Mouse (Mus musculus): ENCODE data around the gene Eif4b. TPM values are rescaled to one million over a fixed set of nuclear protein-coding genes. Genes with fewer than 3 reads are reported as not detected.

Gene Eif4b
- polyA plus RNA-seq (2016; fragmentation: Nextera tagmentation; extraction: Ambion mirVana), result 80.4 and 122 TPM in 2 replicates

- under 1% methylated on average over 58 of the region's 58 CpGs for WGBS
- Histone ChIP-seq H3K36me3 (peaks cover 8% of the 10 kb centered on the region; the same call in 1 of the 2 replicates), H3K27me3 (ENCODE audit: insufficient read depth, poor library complexity, severe bottlenecking) (no peaks in the 10 kb centered on the region), H3K4me3 (peak within 1 kb of the TSS; percentile 92), H3K27ac (peak within 1 kb of the TSS; percentile 97), H3K4me1 (replicated peaks) (peaks cover 24% of the 10 kb centered on the region), H3K9me3 (no peaks in the 10 kb centered on the region)
- DNase-seq (ENCODE audit: low spot score), result peak; percentile 99
These were observed at the start of gene Eif4b for GRCm38 (mm10) chr15:102073559-102074069. Gene Eif4b, plus strand, starts transcription at chr15:102073773.

- peaks cover 55% of the 10 kb centered on the region for H3K27me3 ChIP-seq (ENCODE audit: insufficient read depth, poor library complexity, severe bottlenecking)
- H3K27ac ChIP-seq, result peak overlapping the region; percentile 80
These were observed 49.7 kb upstream of the Eif4b start for GRCm38 (mm10) chr15:102023888-102024287.

GRCm38 (mm10) chr15:102025136-102025872, 48.3 kb upstream of the Eif4b start:
- Histone ChIP-seq H3K9me3 (no peaks in the 10 kb centered on the region), H3K27ac (peak overlapping the region; percentile 80), H3K4me1 (replicated peaks) (peaks cover 48% of the 10 kb centered on the region), H3K4me3 (peak overlapping the region; percentile 38), H3K27me3 (ENCODE audit: insufficient read depth, poor library complexity, severe bottlenecking) (peaks cover 67% of the 10 kb centered on the region), H3K36me3 (no peaks in the 10 kb centered on the region)
- DNase-seq (ENCODE audit: low spot score), result peak; percentile 47
- 3% methylated on average over 22 of the region's 22 CpGs for WGBS

More at GRCm38 (mm10) chr15:102023888-102024287, 49.7 kb upstream of the Eif4b start:
- peaks cover 48% of the 10 kb centered on the region for H3K4me1 ChIP-seq (replicated peaks)
- WGBS, result 70% methylated on average over 8 of the region's 8 CpGs
- no peaks in the 10 kb centered on the region for H3K36me3 ChIP-seq
- DNase-seq (ENCODE audit: low spot score), result no peak
- H3K9me3 ChIP-seq, result no peaks in the 10 kb centered on the region
- H3K4me3 ChIP-seq, result no peak overlapping the region

GRCm38 (mm10) chr15:102026430-102026829, 47.1 kb upstream of the Eif4b start:
- Histone ChIP-seq H3K27ac (peak overlapping the region; percentile 59; the same call in 1 of the 2 replicates), H3K9me3 (no peaks in the 10 kb centered on the region), H3K4me3 (no peak overlapping the region), H3K27me3 (ENCODE audit: insufficient read depth, poor library complexity, severe bottlenecking) (peaks cover 67% of the 10 kb centered on the region), H3K36me3 (peaks cover 7% of the 10 kb centered on the region; the same call in 1 of the 2 replicates), H3K4me1 (replicated peaks) (peaks cover 48% of the 10 kb centered on the region)
- no peak for DNase-seq (ENCODE audit: low spot score)
- WGBS, result 8% methylated on average over 12 of the region's 12 CpGs

GRCm38 (mm10) chr15:102028040-102028439, 45.5 kb upstream of the Eif4b start, which contains the start of gene Krt18:
Gene Krt18, plus strand, starts transcription at chr15:102028180.
- Histone ChIP-seq H3K27me3 (ENCODE audit: insufficient read depth, poor library complexity, severe bottlenecking) (peaks cover 67% of the 10 kb centered on the region), H3K36me3 (peaks cover 8% of the 10 kb centered on the region; the same call in 1 of the 2 replicates), H3K4me1 (replicated peaks) (peaks cover 40% of the 10 kb centered on the region), H3K4me3 (peak within 1 kb of the TSS; percentile 52), H3K27ac (peak within 1 kb of the TSS; percentile 73), H3K9me3 (no peaks in the 10 kb centered on the region)
- WGBS, result under 1% methylated on average over 28 of the region's 28 CpGs
- DNase-seq (ENCODE audit: low spot score), result no peak

- H3K27me3 ChIP-seq (ENCODE audit: insufficient read depth, poor library complexity, severe bottlenecking), result peaks cover 7% of the 10 kb centered on the region
- H3K9me3 ChIP-seq, result no peaks in the 10 kb centered on the region
- H3K4me3 ChIP-seq, result no peak overlapping the region
- DNase-seq (ENCODE audit: low spot score), result no peak
- 70% methylated on average over 16 of the region's 16 CpGs for WGBS
- H3K4me1 ChIP-seq (replicated peaks), result no peaks in the 10 kb centered on the region
- no peak overlapping the region for H3K27ac ChIP-seq
- H3K36me3 ChIP-seq, result peaks cover 8% of the 10 kb centered on the region; the same call in 1 of the 2 replicates
These were observed 39.2 kb upstream of the Eif4b start for GRCm38 (mm10) chr15:102034121-102035053.

GRCm38 (mm10) chr15:102040277-102040676, 33.3 kb upstream of the Eif4b start:
- WGBS, result 86% methylated on average over 4 of the region's 4 CpGs
- no peak for DNase-seq (ENCODE audit: low spot score)
- no peaks in the 10 kb centered on the region; the same call in 1 of the 2 replicates for H3K27me3 ChIP-seq (ENCODE audit: insufficient read depth, poor library complexity, severe bottlenecking)
- no peak overlapping the region for H3K4me3 ChIP-seq
- H3K36me3 ChIP-seq, result no peaks in the 10 kb centered on the region
- no peaks in the 10 kb centered on the region for H3K4me1 ChIP-seq (replicated peaks)
- no peaks in the 10 kb centered on the region for H3K9me3 ChIP-seq
- H3K27ac ChIP-seq, result no peak overlapping the region

GRCm38 (mm10) chr15:102041951-102042350, 31.6 kb upstream of the Eif4b start:
- H3K4me1 ChIP-seq (replicated peaks), result no peaks in the 10 kb centered on the region
- 70% methylated on average over 7 of the region's 7 CpGs for WGBS
- no peak for DNase-seq (ENCODE audit: low spot score)
- H3K27ac ChIP-seq, result no peak overlapping the region
- H3K27me3 ChIP-seq (ENCODE audit: insufficient read depth, poor library complexity, severe bottlenecking), result no peaks in the 10 kb centered on the region; the same call in 1 of the 2 replicates
- H3K9me3 ChIP-seq, result no peaks in the 10 kb centered on the region
- no peak overlapping the region for H3K4me3 ChIP-seq
- no peaks in the 10 kb centered on the region for H3K36me3 ChIP-seq

- no peaks in the 10 kb centered on the region; the same call in 1 of the 2 replicates for H3K27me3 ChIP-seq (ENCODE audit: insufficient read depth, poor library complexity, severe bottlenecking)
- no peaks in the 10 kb centered on the region for H3K9me3 ChIP-seq
- no peak for DNase-seq (ENCODE audit: low spot score)
- WGBS, result 79% methylated on average over 3 of the region's 3 CpGs
- H3K36me3 ChIP-seq, result no peaks in the 10 kb centered on the region
- H3K4me1 ChIP-seq (replicated peaks), result no peaks in the 10 kb centered on the region
- H3K4me3 ChIP-seq, result no peak overlapping the region
- no peak overlapping the region for H3K27ac ChIP-seq
These were observed 28.8 kb upstream of the Eif4b start for GRCm38 (mm10) chr15:102044745-102045144.

- H3K9me3 ChIP-seq, result no peaks in the 10 kb centered on the region
- H3K27me3 ChIP-seq (ENCODE audit: insufficient read depth, poor library complexity, severe bottlenecking), result no peaks in the 10 kb centered on the region; the same call in 1 of the 2 replicates
- H3K4me3 ChIP-seq, result no peak overlapping the region
- no peaks in the 10 kb centered on the region for H3K36me3 ChIP-seq
- no peak for DNase-seq (ENCODE audit: low spot score)
- WGBS, result 93% methylated on average over 10 of the region's 10 CpGs
- no peaks in the 10 kb centered on the region for H3K4me1 ChIP-seq (replicated peaks)
- no peak overlapping the region for H3K27ac ChIP-seq
These were observed 27.9 kb upstream of the Eif4b start for GRCm38 (mm10) chr15:102045691-102046090.

GRCm38 (mm10) chr15:102048006-102048405, 25.6 kb upstream of the Eif4b start:
- Histone ChIP-seq H3K4me1 (replicated peaks) (peaks cover 6% of the 10 kb centered on the region), H3K4me3 (no peak overlapping the region), H3K36me3 (no peaks in the 10 kb centered on the region), H3K27ac (no peak overlapping the region), H3K9me3 (no peaks in the 10 kb centered on the region), H3K27me3 (ENCODE audit: insufficient read depth, poor library complexity, severe bottlenecking) (no peaks in the 10 kb centered on the region)
- 91% methylated on average over 6 of the region's 6 CpGs for WGBS
- DNase-seq (ENCODE audit: low spot score), result no peak

- Histone ChIP-seq H3K36me3 (no peaks in the 10 kb centered on the region), H3K27me3 (ENCODE audit: insufficient read depth, poor library complexity, severe bottlenecking) (no peaks in the 10 kb centered on the region), H3K9me3 (no peaks in the 10 kb centered on the region), H3K4me1 (replicated peaks) (peaks cover 6% of the 10 kb centered on the region), H3K27ac (no peak overlapping the region), H3K4me3 (no peak overlapping the region)
- no peak for DNase-seq (ENCODE audit: low spot score)
These were observed 23.7 kb upstream of the Eif4b start for GRCm38 (mm10) chr15:102049871-102050270.
